Mouse (Mus musculus) mature B cell (primary cell): Measurements from ENCODE around the gene Gmppa.

Experiments
- in situ Hi-C: fragments of 300-500 bp; cut with MboI; formaldehyde crosslinking; loops from 2 replicates; pipeline ENCODE4 v1.14.3; 2019

Gmppa gene

DNA sequence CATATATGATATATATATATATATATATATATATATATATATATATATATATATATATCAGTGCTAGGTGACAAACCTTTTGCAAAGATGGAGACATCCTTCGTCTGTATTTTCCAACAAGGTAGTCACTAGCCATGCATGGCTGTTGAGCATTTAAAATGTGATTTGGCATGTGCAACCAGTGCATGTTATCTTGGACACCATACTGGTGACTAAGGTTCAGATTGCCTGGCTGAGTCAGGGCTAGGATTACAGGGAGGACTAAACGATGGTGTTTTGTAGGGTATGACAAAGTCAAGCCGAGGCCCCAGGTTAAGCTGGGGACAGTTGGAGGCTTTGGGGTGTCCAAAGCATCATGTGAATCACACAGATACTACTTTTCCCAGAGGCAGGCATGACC lies 19.7 kb downstream of the Gmppa start:
- in situ Hi-C loops, result no loop called here

DNA sequence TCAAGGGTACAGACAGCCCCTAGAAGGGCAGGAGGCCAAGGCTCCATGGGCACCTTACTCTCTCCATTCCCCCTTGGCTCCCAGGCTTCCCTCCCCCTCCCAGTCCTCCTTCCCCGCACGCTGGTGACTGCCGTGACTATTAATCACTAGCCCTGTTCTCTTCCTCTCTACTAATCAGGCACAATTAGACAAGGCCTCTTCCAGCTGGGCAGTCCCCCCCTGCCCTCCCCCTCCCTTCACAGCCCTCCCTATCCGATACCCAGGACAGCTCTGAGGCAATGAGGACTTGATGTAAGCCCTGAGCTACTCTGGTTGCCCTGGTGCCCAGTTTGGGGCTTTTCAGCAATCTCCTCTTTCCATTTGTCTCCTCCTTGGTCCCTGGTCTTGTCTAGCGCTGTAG lies 20.2 kb downstream of the Gmppa start:
- in situ Hi-C loops, result no loop called here

DNA sequence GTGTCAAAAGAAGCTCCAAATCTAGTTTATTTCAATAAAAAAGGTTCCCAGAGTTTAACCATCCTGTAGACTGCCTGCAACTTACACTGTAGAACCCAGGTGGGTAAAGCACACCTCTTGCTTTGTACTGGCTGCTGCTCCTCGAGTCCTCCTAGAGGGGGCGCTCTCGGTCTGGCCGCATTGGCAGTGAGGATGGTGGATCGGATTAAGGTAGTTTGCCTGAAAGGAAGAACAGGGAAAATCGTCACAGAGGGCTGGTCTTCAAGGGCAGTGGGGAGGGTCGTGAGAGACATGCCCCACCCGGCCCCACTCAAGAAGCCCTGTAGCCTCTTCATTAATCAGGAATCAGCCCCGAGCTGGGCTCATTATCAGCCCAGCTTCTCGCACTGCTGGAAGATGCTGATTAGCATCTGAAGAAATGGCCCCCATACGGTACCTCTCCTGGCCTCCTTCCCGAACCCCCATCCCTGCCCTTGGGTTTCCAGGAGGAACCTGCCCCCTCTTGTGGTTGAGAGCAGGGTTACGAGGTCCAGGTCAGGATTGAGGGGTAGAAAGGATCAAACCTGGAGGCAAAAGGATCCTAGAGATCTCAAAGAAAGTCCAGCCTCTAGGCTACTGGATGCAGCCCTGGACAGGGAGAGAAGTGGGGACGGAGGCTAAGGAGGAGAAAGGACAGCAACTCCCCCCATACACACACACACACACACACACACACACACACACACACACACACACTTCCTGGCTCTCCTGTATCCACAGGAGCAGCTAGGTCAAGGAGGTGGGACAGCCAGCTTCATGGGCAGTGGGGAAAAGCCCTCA lies 21.2 kb downstream of the Gmppa start:
- in situ Hi-C loops, result no loop called here

DNA sequence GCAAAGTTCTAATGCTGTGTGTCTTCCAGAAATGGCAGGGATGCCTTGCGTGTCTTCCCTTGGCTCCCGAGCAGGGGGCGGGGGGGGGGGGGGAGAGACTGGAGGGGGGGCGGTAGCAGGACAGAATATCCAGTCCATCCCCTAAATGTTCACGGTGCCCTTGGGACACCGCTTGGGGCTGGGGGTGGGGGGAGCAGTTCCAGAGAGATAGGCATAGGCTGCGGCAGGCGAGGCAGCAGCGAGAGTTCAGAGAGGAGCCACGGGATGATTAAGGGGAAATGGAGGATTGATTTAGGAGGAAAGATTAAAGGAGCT lies 21.9 kb downstream of the Gmppa start:
- in situ Hi-C loops, result no loop called here

DNA sequence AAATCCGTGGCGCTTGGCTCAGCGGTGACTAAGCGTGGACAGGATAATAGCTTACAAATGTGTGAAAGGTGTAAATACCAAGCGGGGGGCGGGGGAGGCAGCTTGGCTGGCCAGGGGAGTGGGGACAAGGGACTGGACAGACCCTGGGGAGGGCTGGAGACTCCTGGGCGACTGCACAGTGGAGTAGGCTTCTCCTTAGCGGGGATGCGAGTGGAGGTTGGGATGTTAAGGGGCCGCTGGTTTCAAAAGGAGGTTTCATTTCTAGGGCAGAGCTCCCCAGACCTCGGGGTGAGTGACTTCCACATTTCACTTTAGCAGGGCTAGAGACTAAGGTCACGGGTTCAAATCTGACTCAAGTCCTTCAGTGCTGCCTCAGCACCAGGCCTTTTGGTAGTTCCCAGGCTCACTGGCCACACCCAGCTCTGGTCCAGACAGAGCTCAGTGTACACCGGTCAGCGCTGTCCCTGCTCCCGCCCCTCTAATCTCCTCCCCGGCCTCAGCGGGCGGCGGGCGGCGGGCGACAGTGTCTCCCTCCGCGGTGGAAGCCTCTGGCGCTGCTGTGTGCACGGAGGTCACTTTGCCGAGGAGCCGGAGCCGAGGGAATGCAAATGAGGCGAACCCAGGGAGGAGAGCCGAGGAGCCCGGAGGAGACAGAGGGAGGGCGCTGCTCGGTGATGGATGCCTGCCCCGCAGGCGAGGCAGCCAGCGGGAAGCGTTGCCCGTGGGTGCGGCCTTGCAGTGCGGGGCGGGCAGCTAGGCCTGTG lies 22.5 kb downstream of the Gmppa start:
- in situ Hi-C loops, result no loop called here

DNA sequence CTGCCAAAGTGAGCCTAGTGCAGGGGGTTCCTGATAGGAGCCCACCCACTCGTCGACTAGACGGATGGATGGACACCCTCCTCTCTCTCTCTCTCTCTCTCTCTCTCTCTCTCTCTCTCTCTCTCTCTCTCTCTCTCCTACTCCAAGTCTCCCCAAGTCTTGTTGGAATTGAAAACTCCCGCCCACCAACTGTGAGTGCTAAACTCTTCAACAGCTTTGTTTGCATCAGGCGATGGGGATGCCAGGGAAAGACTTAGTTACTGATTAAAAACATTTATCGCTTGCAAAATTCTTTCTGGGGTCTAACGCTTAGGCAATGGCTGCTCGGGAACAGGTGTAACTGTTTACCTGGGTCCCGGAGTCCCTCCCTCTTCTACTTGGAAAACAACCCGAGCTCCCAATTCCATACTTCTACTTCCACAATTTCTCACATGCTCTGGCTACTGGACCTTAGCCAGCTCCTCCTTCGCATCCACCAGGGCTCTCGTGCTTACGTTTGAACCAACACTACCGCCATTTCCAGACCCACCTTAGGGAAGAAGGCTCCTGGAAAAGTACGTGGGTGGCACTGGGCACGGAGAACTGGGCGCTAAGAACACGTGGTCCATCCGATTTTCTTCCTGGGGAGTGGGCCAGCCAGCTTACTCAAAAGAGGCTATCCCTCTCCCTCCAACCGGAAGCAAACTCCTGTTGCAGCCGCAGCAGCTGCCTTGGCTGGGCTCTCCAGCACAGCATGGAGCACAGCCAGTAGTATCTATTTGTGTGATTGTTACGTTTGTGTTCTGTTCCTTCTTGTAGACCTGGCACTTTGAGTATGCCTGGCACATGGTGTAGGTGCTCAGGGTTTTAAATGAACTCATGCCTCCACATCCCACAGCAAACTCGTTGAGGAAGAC lies 23.3 kb downstream of the Gmppa start:
- in situ Hi-C loops, result no loop called here

DNA sequence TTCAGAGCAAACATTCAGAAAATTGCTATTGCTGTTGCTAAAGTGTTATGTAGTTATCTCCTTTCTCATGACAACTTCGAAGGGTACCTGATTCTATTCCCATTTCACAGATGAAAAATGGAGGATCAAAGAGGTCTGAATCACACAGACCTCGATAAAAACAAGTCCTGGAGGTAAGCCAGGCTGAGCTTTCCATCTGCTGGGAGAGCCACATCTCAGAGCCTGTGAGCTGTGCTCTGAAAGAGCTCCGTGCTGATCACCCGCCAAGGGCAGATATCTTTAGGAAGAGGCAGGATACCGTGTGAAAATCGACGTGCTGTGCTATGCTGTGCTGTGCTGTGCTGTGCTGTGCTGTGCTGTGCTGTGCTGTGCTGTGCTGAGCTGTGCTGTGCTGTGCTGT lies 24.6 kb downstream of the Gmppa start:
- in situ Hi-C loops, result no loop called here

DNA sequence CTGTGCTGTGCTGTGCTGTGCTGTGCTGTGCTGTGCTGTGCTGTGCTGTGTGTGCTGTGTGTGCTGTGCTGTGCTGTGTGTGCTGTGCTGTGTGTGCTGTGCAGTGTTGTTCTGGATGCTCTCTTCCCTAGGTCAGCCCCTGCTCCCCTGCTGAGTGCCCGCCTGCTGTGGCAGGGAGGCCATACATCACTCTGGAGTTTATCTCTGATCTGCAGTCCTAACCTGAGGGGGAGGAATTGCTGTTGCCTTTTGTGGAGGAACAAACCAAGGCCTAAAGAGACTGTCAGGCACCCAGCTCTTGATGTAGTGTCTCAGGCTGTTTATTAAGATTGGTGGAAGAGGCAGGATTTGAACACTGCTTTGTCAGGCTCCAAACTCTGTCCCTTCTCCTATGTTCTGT lies 26.9 kb downstream of the Gmppa start:
- in situ Hi-C loops, result no loop called here

DNA sequence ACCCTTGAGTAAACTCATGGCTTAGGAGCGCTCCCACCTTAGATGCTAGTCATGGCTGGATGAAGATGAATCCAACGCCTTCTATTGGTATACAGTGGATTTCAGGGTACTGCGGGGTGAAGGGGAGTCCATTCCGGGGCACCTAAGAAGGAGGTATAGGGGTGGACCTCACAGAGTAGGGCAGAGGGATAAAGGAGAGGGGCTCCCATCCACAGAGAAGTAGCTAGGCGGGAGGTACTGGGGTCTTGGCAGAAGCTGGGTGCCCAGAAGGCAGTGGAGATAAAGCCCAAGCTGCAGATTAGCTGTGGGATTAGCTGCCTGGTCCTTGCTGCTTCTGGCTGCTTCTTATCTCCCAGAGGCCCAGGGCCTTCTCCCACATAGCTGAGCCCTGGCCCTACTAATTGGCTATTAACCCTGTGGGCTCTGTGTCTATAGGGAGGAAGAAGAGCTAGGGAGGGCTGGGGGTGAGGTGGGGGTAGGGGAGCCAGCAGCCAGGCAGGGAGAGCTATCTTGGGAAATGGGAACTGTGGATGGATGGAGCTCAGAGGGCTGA lies 28.0 kb downstream of the Gmppa start:
- in situ Hi-C loops, result no loop called here

DNA sequence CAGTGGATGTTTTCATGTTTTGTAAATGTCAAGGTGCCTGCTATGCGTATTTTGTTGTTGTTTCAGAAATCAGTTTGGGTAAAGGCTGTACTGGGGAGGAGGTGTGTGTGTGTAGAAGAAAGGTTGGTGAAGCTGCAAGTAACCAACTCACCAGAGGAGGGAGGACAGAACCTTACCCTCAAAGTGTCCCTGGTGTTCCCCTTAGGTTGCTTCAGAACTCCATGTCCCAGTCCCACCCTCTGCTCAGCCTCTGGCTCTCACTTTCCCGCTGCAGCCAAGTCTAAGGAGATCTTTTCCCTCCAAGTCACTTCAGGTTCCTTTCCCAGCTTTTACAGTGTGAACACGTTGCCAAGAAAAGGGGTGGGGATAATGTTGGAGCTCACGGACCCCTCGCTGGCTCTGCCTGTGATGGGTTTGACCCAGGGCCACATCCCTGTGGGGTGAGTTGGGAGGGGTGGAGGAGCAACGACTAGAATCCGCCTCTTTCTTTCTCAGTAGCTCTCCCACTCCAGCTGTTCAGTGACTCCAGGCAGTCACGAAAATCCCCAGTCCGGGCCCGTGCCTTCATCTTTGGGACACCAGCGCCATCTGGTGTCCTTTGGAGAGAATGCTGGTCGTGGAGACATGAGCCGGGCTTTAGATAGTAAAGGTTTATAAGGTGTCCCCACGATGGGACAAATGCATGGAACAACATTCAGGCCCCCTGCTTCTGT lies 31.6 kb downstream of the Gmppa start:
- in situ Hi-C loops, result no loop called here

DNA sequence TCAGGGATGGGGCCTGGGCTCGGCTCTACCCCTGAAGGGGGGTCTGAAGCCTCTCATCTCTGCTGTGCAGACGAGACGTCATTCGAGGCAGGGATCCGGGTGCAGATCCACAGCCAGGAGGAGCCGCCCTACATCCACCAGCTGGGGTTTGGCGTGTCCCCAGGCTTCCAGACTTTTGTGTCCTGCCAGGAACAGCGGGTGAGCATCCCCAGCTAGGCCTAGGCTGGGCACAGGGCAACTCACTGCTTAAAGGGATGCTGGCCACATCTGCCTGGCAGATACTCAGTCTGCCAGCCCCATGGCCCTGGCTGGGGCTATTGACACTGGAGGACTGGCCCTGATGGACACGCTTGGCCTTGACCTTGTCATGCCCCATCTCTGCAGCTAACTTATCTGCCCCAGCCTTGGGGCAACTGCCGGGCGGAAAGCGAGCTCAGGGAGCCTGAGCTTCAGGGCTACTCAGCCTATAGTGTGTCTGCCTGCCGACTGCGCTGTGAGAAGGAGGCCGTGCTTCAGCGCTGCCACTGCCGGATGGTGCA lies 33.6 kb downstream of the Gmppa start:
- in situ Hi-C loops, result no loop called here

DNA sequence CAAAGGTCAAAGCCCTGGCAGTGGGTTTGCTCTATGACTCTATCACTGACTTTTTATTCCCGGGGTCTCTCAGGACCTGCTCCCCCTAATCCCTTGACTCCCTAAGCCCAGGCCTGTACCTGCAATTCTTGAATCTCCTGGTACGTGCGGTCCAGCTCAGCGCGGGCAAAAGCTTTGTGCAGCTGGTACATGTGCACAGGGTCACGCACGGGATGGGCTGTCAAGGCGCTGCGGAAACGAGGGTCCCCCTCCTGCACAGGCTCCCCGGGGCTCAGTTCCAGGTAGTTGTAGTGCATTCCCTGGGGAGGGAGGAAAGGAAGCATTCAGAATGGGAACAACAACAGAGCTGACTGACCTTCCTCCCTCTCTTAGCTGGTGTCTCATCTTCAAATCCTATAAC lies 40.7 kb downstream of the Gmppa start:
- in situ Hi-C loops, result loop anchor here (5.0 kb wide), 1 partner anchor 116 kb away; no protein-coding TSS in a partner anchor

DNA sequence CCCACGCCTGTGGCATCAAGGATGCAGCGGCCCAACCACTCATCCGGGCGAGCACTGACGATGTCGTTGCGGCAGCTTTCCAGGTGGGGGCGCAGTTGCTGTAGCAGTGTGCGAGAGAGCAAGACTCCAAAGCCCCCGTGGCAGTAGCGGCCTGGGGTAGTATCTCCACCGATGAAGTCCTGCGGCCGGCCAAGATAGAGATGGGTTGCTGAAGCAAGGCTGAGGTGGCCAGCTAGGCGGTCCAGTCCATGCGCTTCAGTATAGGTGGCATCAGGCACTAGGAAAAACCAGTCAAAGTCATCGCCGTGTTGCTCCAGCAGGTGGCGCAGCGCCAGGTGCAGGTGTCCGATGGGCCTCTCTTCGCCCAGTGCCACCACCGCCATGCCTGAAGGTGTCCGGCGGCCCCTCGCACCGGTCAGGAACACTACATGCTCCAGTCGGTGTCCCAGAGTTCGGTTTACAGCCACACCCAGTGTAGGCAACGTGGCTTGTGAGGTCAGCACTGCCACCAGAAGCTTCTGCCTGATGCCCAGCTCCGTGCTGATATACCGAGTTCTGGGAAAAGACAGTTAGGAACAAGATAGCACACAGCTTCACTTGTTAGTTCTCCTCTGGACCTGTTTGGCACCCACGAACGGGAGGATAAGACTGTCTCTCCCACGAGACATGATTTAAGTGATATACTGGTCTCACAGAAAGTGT lies 41.7 kb downstream of the Gmppa start:
- in situ Hi-C loops, result loop anchor here (5.0 kb wide), 1 partner anchor 115 kb away; no protein-coding TSS in a partner anchor

DNA sequence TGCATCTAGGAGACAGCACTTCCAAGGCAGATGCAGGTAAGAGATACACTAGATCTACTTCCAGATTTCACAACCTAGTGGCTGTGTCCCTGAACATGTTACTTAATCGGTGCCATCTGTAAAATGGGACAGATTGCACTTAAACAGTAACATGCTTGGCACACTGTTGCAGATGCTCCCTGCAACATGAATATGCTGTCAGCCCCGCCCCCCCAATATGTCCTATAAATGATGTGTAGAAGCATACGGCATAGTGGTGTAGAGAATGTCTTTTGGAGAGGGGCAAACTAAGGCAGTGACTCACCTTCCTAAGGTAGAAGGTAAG lies 42.2 kb downstream of the Gmppa start:
- in situ Hi-C loops, result loop anchor here (5.0 kb wide), 1 partner anchor 114 kb away; no protein-coding TSS in a partner anchor

DNA sequence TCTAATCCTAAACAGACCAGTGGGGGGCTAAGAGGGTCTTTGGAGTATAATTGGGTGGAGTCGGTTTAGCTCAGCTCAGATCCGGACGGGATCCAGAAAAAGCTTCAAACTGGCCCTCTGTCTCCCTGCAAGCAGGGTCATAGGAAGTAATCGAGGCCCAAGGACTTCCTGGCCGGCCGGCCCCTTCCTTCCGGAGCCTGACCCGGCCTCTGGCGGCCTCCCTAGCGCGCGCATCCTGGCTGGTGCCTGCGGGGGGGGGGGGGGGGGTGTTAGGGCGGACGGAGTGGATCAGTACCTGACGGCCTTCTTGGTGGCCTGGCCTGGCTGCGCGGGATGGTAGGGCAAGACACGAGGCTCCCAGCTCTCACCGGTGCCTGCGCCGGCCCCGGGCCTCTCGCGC lies 42.8 kb downstream of the Gmppa start:
- in situ Hi-C loops, result loop anchor here (5.0 kb wide), 1 partner anchor 114 kb away; no protein-coding TSS in a partner anchor

DNA sequence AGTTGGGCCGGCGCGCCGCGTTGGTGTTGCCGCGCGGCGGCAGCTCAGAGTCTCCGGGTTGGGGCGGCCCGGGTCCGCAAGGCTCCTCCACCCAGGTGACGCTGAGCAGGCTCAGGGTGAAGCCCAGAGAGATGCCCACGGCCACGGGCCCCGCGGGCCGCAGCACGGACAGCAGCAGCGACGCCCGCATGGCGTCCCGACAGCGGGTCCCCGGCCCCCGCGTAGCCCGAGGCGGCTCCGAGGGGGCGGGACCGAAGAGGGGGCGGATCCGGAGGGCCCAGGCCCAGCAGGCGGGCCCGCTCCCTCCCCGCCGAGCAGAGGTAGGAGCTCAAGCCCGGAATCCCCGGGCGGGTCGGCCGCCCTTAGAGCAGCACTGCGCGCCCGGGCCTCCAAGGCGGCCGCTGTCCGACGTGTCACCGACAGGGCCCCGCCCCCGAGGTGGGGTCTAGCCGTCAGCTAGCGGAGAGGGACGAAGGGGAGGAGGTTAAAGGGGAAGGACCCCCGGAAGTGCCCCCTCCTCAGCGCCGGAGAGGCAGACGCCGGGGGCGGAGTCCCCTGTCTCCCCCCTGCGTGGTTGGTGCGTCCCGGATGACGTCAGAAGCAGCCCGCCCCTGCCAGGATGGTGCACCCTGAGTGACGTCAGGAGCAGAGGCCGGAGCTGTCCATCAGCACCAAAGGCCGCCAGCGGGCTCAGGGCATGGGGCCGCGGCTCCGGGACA lies 43.3 kb downstream of the Gmppa start, which contains the start of the genes Chpf and Tmem198:
Chpf (minus strand) TSS at position 392 of the 719 bp plus-strand sequence.
Tmem198 (plus strand) TSS at position 617 of the 719 bp plus-strand sequence.
- in situ Hi-C loops, result loop anchor here (5.0 kb wide), 1 partner anchor 113 kb away; no protein-coding TSS in a partner anchor

DNA sequence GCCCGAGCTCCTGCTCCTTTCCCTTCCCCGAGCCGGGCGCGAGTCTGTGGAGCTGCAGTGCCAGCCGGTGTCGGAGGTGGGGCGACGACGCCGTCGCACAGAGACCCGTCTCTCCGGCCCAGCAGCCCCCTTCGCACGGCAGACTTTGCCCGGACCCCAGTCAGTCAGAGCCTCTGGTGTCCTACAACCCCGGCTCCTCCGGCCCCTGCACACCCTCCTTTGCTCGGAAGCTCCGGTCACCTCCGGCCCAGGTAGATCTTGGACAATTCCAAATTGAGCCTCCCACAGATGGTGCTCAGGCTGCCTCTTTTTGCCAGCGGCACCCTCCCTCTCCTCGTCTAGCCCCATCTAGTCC lies 43.9 kb downstream of the Gmppa start:
- in situ Hi-C loops, result loop anchor here (5.0 kb wide), 1 partner anchor 113 kb away; no protein-coding TSS in a partner anchor

DNA sequence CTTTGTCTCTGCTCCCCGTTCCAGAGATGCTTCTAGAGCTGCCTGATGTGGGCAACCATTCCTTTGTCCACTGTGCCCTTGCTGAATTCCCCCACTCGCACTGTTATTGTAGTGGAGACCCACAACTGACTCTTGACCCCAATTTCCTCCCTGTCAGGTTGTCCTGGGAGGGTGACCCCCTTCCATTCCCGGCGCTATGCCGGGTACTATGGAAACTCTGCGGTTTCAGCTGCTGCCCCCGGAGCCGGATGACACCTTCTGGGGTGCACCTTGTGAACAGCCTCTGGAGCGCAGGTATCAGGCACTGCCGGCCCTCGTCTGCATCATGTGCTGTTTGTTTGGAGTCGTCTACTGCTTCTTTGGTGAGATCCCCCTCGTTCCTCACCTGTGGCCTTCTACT lies 44.3 kb downstream of the Gmppa start:
- in situ Hi-C loops, result no loop called here

DNA sequence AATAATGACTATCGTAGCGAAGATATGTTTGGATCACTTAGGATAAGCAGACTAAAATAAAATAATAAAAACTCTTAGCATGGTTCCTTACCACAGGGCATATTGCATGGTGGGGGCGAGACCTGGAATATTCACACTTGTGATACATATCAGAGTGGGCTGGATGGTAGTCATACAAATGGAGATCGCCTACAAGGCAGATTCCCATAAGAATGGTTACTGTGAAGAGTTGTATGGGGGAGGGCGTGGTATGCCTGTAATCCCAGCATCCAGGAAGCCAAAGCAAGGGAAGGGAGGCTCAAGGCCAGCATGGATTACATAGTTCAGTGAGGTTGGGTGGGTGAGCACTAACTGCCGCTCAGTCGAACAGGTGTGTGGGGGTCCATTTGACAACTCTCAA lies 45.0 kb downstream of the Gmppa start:
- in situ Hi-C loops, result no loop called here

DNA sequence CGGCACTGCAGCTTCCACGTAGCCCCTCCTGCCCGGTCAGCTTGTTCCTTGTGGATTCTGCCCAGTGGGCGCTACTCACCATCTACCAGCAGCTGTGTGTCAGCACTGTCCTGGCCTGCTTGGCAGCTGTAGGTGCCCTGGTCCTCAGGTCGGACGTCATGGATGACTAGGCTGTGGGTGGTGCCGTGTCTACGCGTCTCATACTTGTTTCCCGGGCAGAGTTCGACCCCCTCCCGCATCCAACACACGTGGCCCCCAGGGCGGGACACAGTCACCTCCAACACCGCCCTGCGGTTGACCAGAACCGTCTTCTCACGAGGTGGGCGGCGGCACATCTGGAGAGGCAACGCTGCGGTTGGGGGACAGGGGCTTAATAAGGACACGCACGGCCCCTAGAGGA lies 50.8 kb downstream of the Gmppa start:
- in situ Hi-C loops, result no loop called here
